Mouse (Mus musculus) liver, adult 2 months (tissue): Measurements from ENCODE around the gene Foxb1. TPM values are rescaled to one million over a fixed set of nuclear protein-coding genes. Genes with fewer than 3 reads are reported as not detected.
A peak's percentile ranks its signal among the peaks of the same experiment; 100 is the strongest.

ENCODE experiments used
- DNase-seq: peaks from one replicate; pipeline ENCODE4 v3.0.0-alpha.2; 2011; ENCODE audit warnings: low read depth, low spot score; ENCODE audit errors: extremely low read depth
- H3K27ac ChIP-seq: fragments of 200-500 bp; replicated peaks from 2 replicates; pipeline ENCODE4 v1.5.1; 2012; ENCODE audit warnings: low read depth, mild to moderate bottlenecking, control low read depth, inconsistent platforms, low read length; ENCODE audit not compliant: insufficient read depth
- H3K27me3 ChIP-seq: fragments of 200-500 bp; 2 replicates; pipeline ENCODE4 v1.6.1; 2012; ENCODE audit warnings: mild to moderate bottlenecking, moderate library complexity, low read length, inconsistent platforms; ENCODE audit not compliant: control insufficient read depth, insufficient read depth
- H3K36me3 ChIP-seq: fragments of 200-500 bp; 2 replicates; pipeline ENCODE4 v1.6.1; 2012; ENCODE audit warnings: low read length, inconsistent platforms; ENCODE audit not compliant: control insufficient read depth, insufficient read depth
- H3K4me1 ChIP-seq: fragments of 200-500 bp; 2 replicates; pipeline ENCODE4 v1.6.1; 2011; ENCODE audit warnings: low read length; ENCODE audit not compliant: control insufficient read depth, insufficient read depth
- H3K4me3 ChIP-seq: fragments of 200-500 bp; 2 replicates; pipeline ENCODE4 v1.5.1; 2011; ENCODE audit warnings: low read depth, mild to moderate bottlenecking, control low read depth, low read length, moderate library complexity; ENCODE audit not compliant: insufficient read depth
- H3K79me2 ChIP-seq: fragments of 200-500 bp; 2 replicates; pipeline ENCODE4 v1.6.1; 2012; ENCODE audit warnings: inconsistent platforms, mild to moderate bottlenecking, low read length, moderate library complexity; ENCODE audit not compliant: control insufficient read depth, insufficient read depth
- H3K9ac ChIP-seq: fragments of 200-500 bp; 2 replicates; pipeline ENCODE4 v1.6.1; 2012; ENCODE audit warnings: low read depth, mild to moderate bottlenecking, control low read depth, inconsistent platforms, low read length
- CTCF ChIP-seq: fragments of 200-500 bp; IDR thresholded peaks from 2 replicates; pipeline ENCODE4 v1.5.1; 2011; ENCODE audit warnings: low read depth, low read length, control low read depth
- POLR2A ChIP-seq: fragments of 200-500 bp; IDR thresholded peaks from 2 replicates; pipeline ENCODE4 v1.6.1; 2011; ENCODE audit warnings: low read length, control low read depth; ENCODE audit not compliant: insufficient read depth; ENCODE audit errors: extremely low read depth
- WGBS: fragments of 180-500 bp; shearing (Covaris S2); methylation state at CpG from one replicate; pipeline ENCODE4 v1.1.7; 2018; 5-methylcytosine and 5-hydroxymethylcytosine counted together
- polyA plus RNA-seq: library from polyadenylated mRNA; depleted of rRNA; stranded (reverse); fragments of >200 nt; gene quantifications from 2 replicates; pipeline ENCODE4 v1.2.3, GENCODE M21; 2012
- total RNA-seq: library from RNA; depleted of rRNA; stranded (reverse); fragments of >200 nt; gene quantifications from 2 replicates; pipeline ENCODE4 v1.2.3, GENCODE M21; 2014

The Foxb1 gene
- total and polyA plus RNA-seq, 2 experiments: not detected

- no peak for DNase-seq
- Histone ChIP-seq H3K79me2 (no peaks in the 10 kb centered on the region), H3K4me3 (no peak overlapping the region), H3K27ac (no peak overlapping the region), H3K9ac (no peak overlapping the region), H3K36me3 (no peaks in the 10 kb centered on the region), H3K4me1 (no peaks in the 10 kb centered on the region; the same call in 1 of the 2 replicates), H3K27me3 (peaks cover 19% of the 10 kb centered on the region)
- TF ChIP-seq POLR2A (no peak), CTCF (no peak)
- 18% methylated on average over 5 of the region's 5 CpGs for WGBS
These were observed 5.6 kb downstream of the Foxb1 start for GRCm38 (mm10) chr9:69755157-69755556.

- H3K36me3 ChIP-seq: no peaks in the 10 kb centered on the region
- H3K4me3 ChIP-seq: no peak overlapping the region
- peaks cover 15% of the 10 kb centered on the region for H3K27me3 ChIP-seq
- no peak overlapping the region for H3K9ac ChIP-seq
- no peaks in the 10 kb centered on the region; the same call in 1 of the 2 replicates for H3K4me1 ChIP-seq
- no peak overlapping the region for H3K27ac ChIP-seq
- WGBS: 11% methylated on average over 5 of the region's 5 CpGs
- TF ChIP-seq CTCF: no peak
- no peak for TF ChIP-seq POLR2A
- no peaks in the 10 kb centered on the region for H3K79me2 ChIP-seq
- DNase-seq: no peak
These were observed 6.0 kb downstream of the Foxb1 start for GRCm38 (mm10) chr9:69754712-69755111.

- Histone ChIP-seq H3K27me3 (peaks cover 11% of the 10 kb centered on the region), H3K36me3 (no peaks in the 10 kb centered on the region), H3K9ac (no peak overlapping the region), H3K4me1 (no peaks in the 10 kb centered on the region; the same call in 1 of the 2 replicates), H3K4me3 (no peak overlapping the region), H3K27ac (no peak overlapping the region), H3K79me2 (no peaks in the 10 kb centered on the region)
- WGBS: 10% methylated on average over 7 of the region's 7 CpGs
- no peak for TF ChIP-seq POLR2A
- TF ChIP-seq CTCF: no peak
- no peak for DNase-seq
These were observed 6.4 kb downstream of the Foxb1 start for GRCm38 (mm10) chr9:69754291-69754690.

GRCm38 (mm10) chr9:69747971-69748370 is 12.8 kb downstream of the Foxb1 start:
- no peak overlapping the region for H3K4me3 ChIP-seq
- no peaks in the 10 kb centered on the region for H3K36me3 ChIP-seq
- no peak for DNase-seq
- H3K27ac ChIP-seq: no peak overlapping the region
- H3K27me3 ChIP-seq: no peaks in the 10 kb centered on the region
- H3K9ac ChIP-seq: no peak overlapping the region
- 86% methylated on average over 1 of the region's 1 CpGs for WGBS
- no peaks in the 10 kb centered on the region for H3K79me2 ChIP-seq
- TF ChIP-seq POLR2A: no peak
- TF ChIP-seq CTCF: 0 out of 2 replicates have a peak, but pooled peaks have one; percentile 11
- no peaks in the 10 kb centered on the region for H3K4me1 ChIP-seq

GRCm38 (mm10) chr9:69728736-69729135 is 32.0 kb downstream of the Foxb1 start:
- Histone ChIP-seq H3K9ac (no peak overlapping the region), H3K27me3 (no peaks in the 10 kb centered on the region), H3K4me3 (no peak overlapping the region), H3K36me3 (no peaks in the 10 kb centered on the region), H3K27ac (no peak overlapping the region), H3K4me1 (no peaks in the 10 kb centered on the region), H3K79me2 (no peaks in the 10 kb centered on the region)
- WGBS: 66% methylated on average over 5 of the region's 5 CpGs
- no peak for DNase-seq
- TF ChIP-seq CTCF: no peak
- TF ChIP-seq POLR2A: no peak

GRCm38 (mm10) chr9:69718431-69718830 is 42.3 kb downstream of the Foxb1 start:
- no peak overlapping the region for H3K4me3 ChIP-seq
- no peaks in the 10 kb centered on the region for H3K36me3 ChIP-seq
- TF ChIP-seq CTCF (no peak), POLR2A (no peak)
- H3K79me2 ChIP-seq: no peaks in the 10 kb centered on the region
- 81% methylated on average over 9 of the region's 9 CpGs for WGBS
- no peak overlapping the region for H3K9ac ChIP-seq
- peaks cover 3% of the 10 kb centered on the region; the same call in 1 of the 2 replicates for H3K27me3 ChIP-seq
- no peak overlapping the region for H3K27ac ChIP-seq
- no peak for DNase-seq
- H3K4me1 ChIP-seq: no peaks in the 10 kb centered on the region
